Mouse (Mus musculus) CH12.LX (cell line): ENCODE data around the gene Xrcc4. TPM values are rescaled to one million over a fixed set of nuclear protein-coding genes. Genes with fewer than 3 reads are reported as not detected.

Source experiments
- DNase-seq: peaks from one replicate; pipeline ENCODE4 v3.0.0-alpha.2; 2013; ENCODE audit errors: extremely low read depth
- H3K27ac ChIP-seq: 2 replicates; pipeline ENCODE4 v1.5.1; 2012; ENCODE audit warnings: low read depth, mild to moderate bottlenecking, control low read depth, moderate library complexity; ENCODE audit not compliant: insufficient read depth
- H3K27me3 ChIP-seq: replicated peaks from 2 replicates; pipeline ENCODE3; 2012; ENCODE audit warnings: inconsistent platforms
- H3K36me3 ChIP-seq, 2 experiments: replicated peaks in 1 of 2; 2 replicates each; pipeline versions ENCODE3 to v1.6.1; 2012; ENCODE audit warnings: inconsistent platforms in 1 of 2, low read length in 1 of 2, mild to moderate bottlenecking in 1 of 2, mixed read lengths in 1 of 2, moderate library complexity in 1 of 2; ENCODE audit not compliant: control insufficient read depth in 1 of 2, insufficient read depth in 1 of 2
- H3K4me1 ChIP-seq, 2 experiments: 2 replicates each; pipeline ENCODE4 v1.6.1; 2012; ENCODE audit warnings: inconsistent platforms in 1 of 2, moderate library complexity in 1 of 2; ENCODE audit not compliant: insufficient read depth in 2 of 2, control insufficient read depth in 1 of 2
- H3K4me2 ChIP-seq: 2 replicates; pipeline ENCODE4 v1.6.1; 2012; ENCODE audit warnings: low read depth, mild to moderate bottlenecking, control low read depth; ENCODE audit not compliant: poor library complexity, insufficient read depth, severe bottlenecking
- H3K4me3 ChIP-seq, 3 experiments: fragments of 150-350 bp in 1 of 3; sonication (generic) in 1 of 3; replicated peaks in 1 of 3; 2 replicates each; pipeline versions ENCODE3 to v1.5.1; 2011 to 2012; ENCODE audit warnings: low read depth in 2 of 3, low read length in 2 of 3, mild to moderate bottlenecking in 2 of 3, moderate library complexity in 2 of 3, control low read depth in 1 of 3, improper control_type of control experiment in 1 of 3, inconsistent platforms in 1 of 3, mixed read lengths in 1 of 3; ENCODE audit not compliant: poor library complexity in 1 of 3
- H3K79me2 ChIP-seq: replicated peaks from 2 replicates; pipeline ENCODE4 v1.6.1; 2012; ENCODE audit warnings: mild to moderate bottlenecking, moderate library complexity; ENCODE audit not compliant: control insufficient read depth, poor library complexity, insufficient read depth, severe bottlenecking; ENCODE audit errors: extremely low read depth
- H3K9ac ChIP-seq: 2 replicates; pipeline ENCODE4 v1.6.1; 2012; ENCODE audit warnings: low read depth, mild to moderate bottlenecking, control low read depth, moderate library complexity; ENCODE audit not compliant: insufficient read depth
- H3K9me3 ChIP-seq: replicated peaks from 2 replicates; pipeline ENCODE3; 2012; ENCODE audit warnings: low read length, inconsistent platforms, mixed read lengths
- CHD1 ChIP-seq: IDR thresholded peaks from 2 replicates; pipeline ENCODE4 v1.6.1; 2012; ENCODE audit warnings: low read depth, low read length, improper control_type of control experiment, inconsistent platforms
- EP300 ChIP-seq: IDR thresholded peaks from 2 replicates; pipeline ENCODE4 v1.6.1; 2011; ENCODE audit warnings: low read length, improper control_type of control experiment
- GABPA ChIP-seq: IDR thresholded peaks from 2 replicates; pipeline ENCODE4 v1.6.1; 2012; ENCODE audit warnings: low read depth, low read length, improper control_type of control experiment, inconsistent platforms; ENCODE audit not compliant: insufficient replicate concordance
- HCFC1 ChIP-seq: IDR thresholded peaks from 2 replicates; pipeline ENCODE4 v1.6.1; 2012; ENCODE audit warnings: low read depth, mild to moderate bottlenecking, inconsistent platforms, low read length, improper control_type of control experiment
- IRF4 ChIP-seq: IDR thresholded peaks from 2 replicates; pipeline ENCODE4 v1.6.1; 2014; ENCODE audit warnings: low read depth, mild to moderate bottlenecking, inconsistent platforms, low read length, improper control_type of control experiment
- MAX ChIP-seq: IDR thresholded peaks from 2 replicates; pipeline ENCODE4 v1.6.1; 2011; ENCODE audit warnings: low read length, improper control_type of control experiment
- MXI1 ChIP-seq: IDR thresholded peaks from 2 replicates; pipeline ENCODE4 v1.6.1; 2011; ENCODE audit warnings: mild to moderate bottlenecking, low read depth, low read length, improper control_type of control experiment
- NELFE ChIP-seq: IDR thresholded peaks from 2 replicates; pipeline ENCODE4 v1.6.1; 2011; ENCODE audit warnings: low read depth, low read length, improper control_type of control experiment
- PAX5 ChIP-seq: IDR thresholded peaks from 2 replicates; pipeline ENCODE4 v1.6.1; 2012; ENCODE audit warnings: low read length, inconsistent platforms, mixed read lengths
- POLR2A ChIP-seq: IDR thresholded peaks from 2 replicates; pipeline ENCODE4 v1.6.1; 2011; ENCODE audit warnings: low read depth, mild to moderate bottlenecking, improper control_type of control experiment, low read length
- RAD21 ChIP-seq: IDR thresholded peaks from 2 replicates; pipeline ENCODE4 v1.6.1; 2011; ENCODE audit warnings: low read depth, mild to moderate bottlenecking, low read length, improper control_type of control experiment, moderate library complexity
- RCOR1 ChIP-seq: conservative IDR thresholded peaks from 2 replicates; pipeline ENCODE4 v1.6.1; 2012; ENCODE audit warnings: low read depth, mild to moderate bottlenecking, inconsistent platforms, low read length, improper control_type of control experiment
- TBP ChIP-seq: conservative IDR thresholded peaks from 2 replicates; pipeline ENCODE4 v1.6.1; 2011; ENCODE audit warnings: low read depth, low read length, improper control_type of control experiment
- USF2 ChIP-seq: conservative IDR thresholded peaks from 2 replicates; pipeline ENCODE4 v1.6.1; 2011; ENCODE audit warnings: low read depth, low read length, improper control_type of control experiment
- ZC3H11A ChIP-seq: IDR thresholded peaks from 2 replicates; pipeline ENCODE4 v1.6.1; 2012; ENCODE audit warnings: low read depth, mild to moderate bottlenecking, inconsistent platforms, low read length, improper control_type of control experiment
- ZKSCAN1 ChIP-seq: IDR thresholded peaks from 2 replicates; pipeline ENCODE4 v1.6.1; 2012; ENCODE audit warnings: low read depth, inconsistent platforms, low read length, improper control_type of control experiment, borderline replicate concordance
- dilution Hi-C: fragments of 300-500 bp; cut with MboI; formaldehyde crosslinking; loops from 2 replicates; pipeline ENCODE4 v1.14.3; 2020; ENCODE audit warnings: low sequenced_read_pairs; ENCODE audit not compliant: extremely low pct_unique_long_range_greater_than_20kb, extremely low pct_ligation_motif_present
- in situ Hi-C: fragments of 300-500 bp; cut with MboI; formaldehyde crosslinking; loops from 3 replicates; pipeline ENCODE4 v1.14.3; 2019; ENCODE audit warnings: low sequenced_read_pairs, low pct_ligation_motif_present, low pct_unique_long_range_greater_than_20kb, mixed read lengths
- polyA plus RNA-seq: library from polyadenylated mRNA; unstranded; fragments of >175 nt; gene quantifications from 2 replicates; pipeline ENCODE4 v1.2.1, GENCODE M21; 2012; ENCODE audit warnings: low read depth; ENCODE audit not compliant: insufficient read length
- total RNA-seq, 2 experiments: library from RNA; depleted of rRNA; stranded (reverse); fragments of 300-350 nt in 1 of 2; fragments of >200 nt in 1 of 2; gene quantifications; 2 replicates each; pipeline ENCODE4 v1.2.3; 2012 to 2014

The Xrcc4 gene
- total and polyA plus RNA-seq, 3 experiments, result 6.2 to 19.6 (median 10.0) TPM

DNA sequence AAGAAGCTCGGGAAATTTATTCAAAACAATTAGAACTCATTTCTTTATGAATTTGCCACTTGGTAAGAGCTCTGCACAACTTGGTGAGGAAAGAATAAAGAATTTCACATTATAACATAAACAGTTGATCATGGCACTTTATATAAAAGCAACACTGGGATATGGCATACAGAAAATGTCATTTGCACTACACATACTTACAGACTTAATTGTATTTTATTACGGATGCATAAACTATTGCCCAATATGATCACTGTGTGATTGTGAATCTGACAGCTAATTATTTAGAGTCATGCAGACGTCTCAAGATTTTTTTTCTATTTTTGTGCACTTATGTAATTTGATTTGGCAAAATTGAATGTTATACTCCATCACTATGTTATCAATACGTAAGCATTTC is 56.4 kb downstream of the Xrcc4 start:
- Histone ChIP-seq H3K27me3 (no peaks in the 10 kb centered on the region), H3K27ac (no peak overlapping the region), H3K79me2 (no peaks in the 10 kb centered on the region), H3K4me1 (no peaks in the 10 kb centered on the region), H3K9ac (no peak overlapping the region), H3K4me2 (no peak overlapping the region), H3K9me3 (no peaks in the 10 kb centered on the region), H3K36me3 (no peaks in the 10 kb centered on the region), H3K4me3 (no peak overlapping the region)
- no peak for TF ChIP-seq CHD1
- dilution Hi-C loops (no loop called here), in situ Hi-C loops (no loop called here)
- DNase-seq, result no peak

DNA sequence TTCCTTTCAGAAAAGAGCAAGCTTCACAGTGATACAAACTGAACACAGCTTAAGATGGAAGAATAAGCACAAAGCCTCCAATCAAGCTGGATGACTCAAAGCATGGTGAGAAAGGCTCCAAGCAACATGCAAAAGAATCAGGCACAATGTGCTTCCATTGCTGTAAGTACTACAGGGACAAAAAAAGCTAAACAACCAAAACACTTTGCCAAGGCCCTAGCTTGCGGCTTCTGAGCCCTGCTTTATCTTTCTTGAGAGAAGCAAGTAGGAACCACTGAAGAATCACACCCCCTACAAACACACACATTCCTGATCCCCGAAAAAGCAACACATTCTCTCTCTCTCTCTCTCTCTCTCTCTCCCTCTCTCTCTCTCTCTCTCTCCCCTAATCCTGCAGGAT is 56.9 kb downstream of the Xrcc4 start:
- no peak overlapping the region for H3K4me2 ChIP-seq
- in situ Hi-C loops (no loop called here), dilution Hi-C loops (no loop called here)
- no peak for DNase-seq
- H3K27ac ChIP-seq, result no peak overlapping the region
- no peak overlapping the region for H3K4me3 ChIP-seq
- no peaks in the 10 kb centered on the region for H3K36me3 ChIP-seq
- no peaks in the 10 kb centered on the region for H3K79me2 ChIP-seq
- H3K4me1 ChIP-seq, result no peaks in the 10 kb centered on the region
- TF ChIP-seq NELFE (no peak), MAX (no peak), USF2 (no peak), TBP (no peak), IRF4 (no peak), CHD1 (no peak), RAD21 (no peak), EP300 (no peak), HCFC1 (no peak), ZC3H11A (no peak), RCOR1 (no peak), MXI1 (no peak), GABPA (no peak), POLR2A (no peak), PAX5 (no peak), ZKSCAN1 (no peak)
- H3K9me3 ChIP-seq, result no peaks in the 10 kb centered on the region
- no peak overlapping the region for H3K9ac ChIP-seq
- no peaks in the 10 kb centered on the region for H3K27me3 ChIP-seq

DNA sequence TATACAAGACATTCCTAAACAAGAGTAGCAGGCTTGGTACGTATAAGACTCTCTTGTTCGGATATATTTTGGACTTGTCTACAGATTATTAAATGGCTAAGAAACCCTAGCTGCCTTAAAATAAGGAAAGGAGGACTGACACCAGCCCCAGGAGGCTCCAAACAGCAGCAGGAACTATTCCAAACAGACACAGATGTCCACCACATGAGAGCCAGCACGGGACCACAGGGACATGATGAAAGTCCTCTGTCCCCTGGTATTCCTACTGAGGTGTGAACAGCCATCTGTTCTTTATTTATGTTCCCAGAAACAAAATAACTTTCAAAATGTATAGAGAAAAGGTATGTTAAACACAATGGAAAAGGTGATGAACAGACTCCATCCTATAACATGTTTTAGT is 58.5 kb downstream of the Xrcc4 start:
- in situ Hi-C loops, result no loop called here
- dilution Hi-C loops, result no loop called here

More for the DNA sequence above, 58.5 kb downstream of the Xrcc4 start:
- no peaks in the 10 kb centered on the region for H3K79me2 ChIP-seq
- TF ChIP-seq TBP (no peak), HCFC1 (no peak)
- TF ChIP-seq, all 38 proteins: peak for 0
- no peaks in the 10 kb centered on the region for H3K27me3 ChIP-seq
- no peak overlapping the region for H3K27ac ChIP-seq
- no peak overlapping the region for H3K9ac ChIP-seq
- no peaks in the 10 kb centered on the region for H3K9me3 ChIP-seq
- H3K4me2 ChIP-seq, result no peak overlapping the region
- H3K4me1 ChIP-seq, result no peaks in the 10 kb centered on the region
- no peaks in the 10 kb centered on the region for H3K36me3 ChIP-seq
- no peak overlapping the region for H3K4me3 ChIP-seq
- DNase-seq, result no peak
